Mouse (Mus musculus): ENCODE measurements at regions not wholly inside any gene's neighbourhood (a gene's known extent, or its start where the extent isn't known, plus 50 kb on each side); places are given as distances from the start of the nearest gene placed in this dataset.

DNA sequence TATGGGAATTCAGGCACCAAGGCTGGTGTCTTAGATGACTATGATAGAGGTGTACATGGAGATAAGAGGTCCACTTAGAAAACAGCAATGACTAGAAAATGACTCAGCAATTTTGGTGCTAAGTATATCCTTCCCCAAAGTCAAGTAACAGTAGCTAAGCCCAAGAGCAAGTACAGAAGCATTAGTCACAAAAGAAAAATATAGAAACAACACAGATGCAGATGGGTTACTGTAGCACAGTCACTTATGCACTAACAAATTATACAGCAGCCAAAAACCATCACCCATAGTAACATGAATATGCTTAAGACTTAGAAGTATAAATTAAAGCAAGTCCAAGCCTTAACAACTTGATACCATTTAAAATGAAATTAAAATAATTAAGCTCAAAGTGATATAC lies 378.5 kb upstream of the Meis2 start:
- H3K27ac ChIP-seq (replicated peaks; ENCODE audit: low read depth, low read length), result no peak overlapping the region
- no peaks in the 10 kb centered on the region for H3K36me3 ChIP-seq (ENCODE audit: control insufficient read depth, insufficient read depth, low read length)
- no peak for DNase-seq (ENCODE audit: low spot score)
- H3K9me3 ChIP-seq (ENCODE audit: control insufficient read depth, low read length), result no peaks in the 10 kb centered on the region
- H3K4me3 ChIP-seq (replicated peaks; ENCODE audit: low read length), result no peak overlapping the region
- H3K4me1 ChIP-seq (ENCODE audit: control insufficient read depth, insufficient read depth, low read length), result no peaks in the 10 kb centered on the region
- ATAC-seq (ENCODE audit: low FRiP score, low read depth), result no peak
- H3K27me3 ChIP-seq (ENCODE audit: control insufficient read depth, insufficient read depth, low read length), result no peaks in the 10 kb centered on the region
- TF ChIP-seq POLR2A (IDR thresholded peaks at IDR 0.05; ENCODE audit: borderline replicate concordance, extremely low read depth, insufficient read depth, insufficient read length), result no peak
- no peak overlapping the region for H3K4me2 ChIP-seq (replicated peaks; ENCODE audit: low read depth, low read length, severe bottlenecking)
- H3K9ac ChIP-seq (ENCODE audit: low read depth, low read length, severe bottlenecking), result no peak overlapping the region

DNA sequence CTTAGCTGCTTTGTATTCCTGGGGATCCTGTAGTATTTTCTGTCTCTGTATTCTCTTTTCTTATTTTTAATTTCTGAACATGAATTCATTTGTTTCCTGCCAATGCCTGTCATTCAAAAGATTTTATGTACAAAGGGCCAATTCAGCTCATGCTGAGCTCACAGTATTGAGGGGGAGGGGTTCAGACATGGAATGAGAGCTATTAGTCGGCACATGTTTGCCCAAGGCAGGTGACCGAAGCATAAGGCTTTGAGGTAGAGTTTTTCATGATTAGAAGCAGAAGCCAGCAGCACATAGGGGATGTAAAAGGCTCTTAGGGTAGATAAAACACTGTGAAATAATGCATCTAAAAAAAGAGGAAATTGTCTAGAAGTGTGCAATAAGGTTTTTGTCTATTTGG lies 374.6 kb upstream of the Meis2 start:
- TF ChIP-seq POLR2A (IDR thresholded peaks at IDR 0.05; ENCODE audit: borderline replicate concordance, extremely low read depth, insufficient read depth, insufficient read length), result no peak
- no peaks in the 10 kb centered on the region for H3K4me1 ChIP-seq (ENCODE audit: control insufficient read depth, insufficient read depth, low read length)
- no peaks in the 10 kb centered on the region for H3K27me3 ChIP-seq (ENCODE audit: control insufficient read depth, insufficient read depth, low read length)
- no peak overlapping the region for H3K27ac ChIP-seq (replicated peaks; ENCODE audit: low read depth, low read length)
- WGBS, result 15% methylated on average over 2 of the region's 2 CpGs
- DNase-seq (ENCODE audit: low spot score), result no peak
- no peaks in the 10 kb centered on the region for H3K9me3 ChIP-seq (ENCODE audit: control insufficient read depth, low read length)
- no peak overlapping the region for H3K4me2 ChIP-seq (replicated peaks; ENCODE audit: low read depth, low read length, severe bottlenecking)
- no peak overlapping the region for H3K9ac ChIP-seq (ENCODE audit: low read depth, low read length, severe bottlenecking)
- no peaks in the 10 kb centered on the region for H3K36me3 ChIP-seq (ENCODE audit: control insufficient read depth, insufficient read depth, low read length)
- no peak for ATAC-seq (ENCODE audit: low FRiP score, low read depth)
- no peak overlapping the region for H3K4me3 ChIP-seq (replicated peaks; ENCODE audit: low read length)

DNA sequence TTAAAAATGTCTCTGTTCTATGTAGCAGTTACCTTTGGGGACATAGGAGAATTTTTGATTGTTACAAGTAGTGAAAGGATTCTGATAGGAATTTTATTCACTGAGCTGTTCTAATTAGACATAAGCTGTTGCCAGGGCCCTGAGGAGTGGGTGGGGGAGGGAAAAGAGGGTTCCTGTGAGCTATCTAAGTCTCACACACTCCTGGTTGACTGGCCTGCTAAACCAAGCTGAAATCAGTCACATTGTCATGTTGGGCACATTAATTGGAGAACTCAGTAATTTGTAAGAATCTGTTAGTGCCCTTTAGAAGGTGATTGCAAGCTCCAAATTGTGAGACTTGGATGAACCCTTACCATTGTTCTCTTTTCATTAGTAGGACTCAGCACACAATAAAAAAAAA lies 367.8 kb upstream of the Meis2 start:
- TF ChIP-seq POLR2A (IDR thresholded peaks at IDR 0.05; ENCODE audit: borderline replicate concordance, extremely low read depth, insufficient read depth, insufficient read length), result no peak
- DNase-seq (ENCODE audit: low spot score) (no peak), ATAC-seq (ENCODE audit: low FRiP score, low read depth) (no peak)
- H3K27me3 ChIP-seq (ENCODE audit: control insufficient read depth, insufficient read depth, low read length), result no peaks in the 10 kb centered on the region
- H3K36me3 ChIP-seq (ENCODE audit: control insufficient read depth, insufficient read depth, low read length), result no peaks in the 10 kb centered on the region
- no peaks in the 10 kb centered on the region for H3K9me3 ChIP-seq (ENCODE audit: control insufficient read depth, low read length)
- H3K4me2 ChIP-seq (replicated peaks; ENCODE audit: low read depth, low read length, severe bottlenecking), result no peak overlapping the region
- no peaks in the 10 kb centered on the region for H3K4me1 ChIP-seq (ENCODE audit: control insufficient read depth, insufficient read depth, low read length)
- no peak overlapping the region for H3K9ac ChIP-seq (ENCODE audit: low read depth, low read length, severe bottlenecking)
- H3K27ac ChIP-seq (replicated peaks; ENCODE audit: low read depth, low read length), result no peak overlapping the region
- no peak overlapping the region for H3K4me3 ChIP-seq (replicated peaks; ENCODE audit: low read length)

DNA sequence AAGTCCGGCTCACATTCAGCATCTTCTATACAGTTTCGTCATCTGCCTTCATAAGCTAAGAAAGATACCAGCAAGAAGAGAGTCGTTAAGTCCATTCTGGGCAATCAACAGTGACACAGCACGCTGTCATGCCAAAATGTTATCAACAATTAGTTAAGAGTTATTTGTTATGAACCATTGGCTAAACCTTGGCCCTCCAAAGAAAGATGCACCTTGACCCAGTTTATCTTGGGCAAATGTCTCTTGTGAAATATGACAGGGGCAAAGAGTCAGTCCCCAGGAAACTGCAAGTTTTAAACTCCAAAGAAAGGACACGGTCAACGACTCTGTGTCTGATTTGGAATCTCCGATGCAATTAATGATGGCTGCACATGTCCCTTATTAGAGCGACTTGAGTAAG lies 358.5 kb upstream of the Meis2 start:
- WGBS, result 79% methylated on average over 8 of the region's 8 CpGs
- no peak overlapping the region for H3K27ac ChIP-seq (replicated peaks; ENCODE audit: low read depth, low read length)
- ATAC-seq (ENCODE audit: low FRiP score, low read depth), result no peak
- no peak for DNase-seq (ENCODE audit: low spot score)
- no peaks in the 10 kb centered on the region for H3K9me3 ChIP-seq (ENCODE audit: control insufficient read depth, low read length)
- no peaks in the 10 kb centered on the region for H3K27me3 ChIP-seq (ENCODE audit: control insufficient read depth, insufficient read depth, low read length)
- no peak overlapping the region for H3K9ac ChIP-seq (ENCODE audit: low read depth, low read length, severe bottlenecking)
- H3K4me3 ChIP-seq (replicated peaks; ENCODE audit: low read length), result no peak overlapping the region
- TF ChIP-seq POLR2A (IDR thresholded peaks at IDR 0.05; ENCODE audit: borderline replicate concordance, extremely low read depth, insufficient read depth, insufficient read length), result no peak
- no peaks in the 10 kb centered on the region for H3K36me3 ChIP-seq (ENCODE audit: control insufficient read depth, insufficient read depth, low read length)
- H3K4me2 ChIP-seq (replicated peaks; ENCODE audit: low read depth, low read length, severe bottlenecking), result no peak overlapping the region
- H3K4me1 ChIP-seq (ENCODE audit: control insufficient read depth, insufficient read depth, low read length), result no peaks in the 10 kb centered on the region

DNA sequence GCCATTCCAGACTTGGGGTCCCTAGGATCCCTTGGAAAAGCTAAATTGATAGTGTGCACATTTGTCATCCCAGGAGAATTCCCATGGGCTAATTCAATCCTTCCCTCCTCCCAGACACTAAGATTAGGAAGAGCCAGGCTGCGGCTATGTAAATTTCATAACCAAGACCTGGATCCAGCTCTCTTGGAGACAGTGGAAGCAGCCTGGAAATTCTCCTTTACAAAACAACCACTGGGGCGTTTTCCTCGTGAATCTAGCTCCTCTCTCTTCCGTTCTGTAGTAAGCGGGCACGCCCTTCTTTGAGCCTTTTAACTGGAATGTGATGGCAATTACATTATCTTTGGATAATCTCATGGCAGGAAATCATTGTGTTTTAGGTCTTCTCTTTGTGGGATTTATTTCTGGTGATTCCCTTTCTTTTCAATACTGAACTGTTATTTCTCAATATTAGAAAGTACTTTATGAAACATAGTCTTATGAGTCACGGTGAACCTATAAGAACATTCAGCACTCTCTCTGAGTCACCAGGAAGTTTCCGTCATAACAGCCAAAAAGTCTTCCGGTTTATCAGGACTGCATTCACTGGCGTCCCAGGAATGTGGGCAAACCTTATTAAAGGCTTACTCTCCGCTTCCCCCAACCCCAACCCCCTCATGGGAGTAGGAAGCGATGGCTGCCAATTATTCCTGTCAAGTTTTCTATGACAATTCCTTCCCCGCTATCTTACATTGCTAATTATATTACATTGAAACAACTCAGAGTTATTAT lies 352.0 kb upstream of the Meis2 start:
- Histone ChIP-seq H3K4me2 (replicated peaks; ENCODE audit: low read depth, low read length, severe bottlenecking) (no peak overlapping the region), H3K27me3 (ENCODE audit: control insufficient read depth, insufficient read depth, low read length) (no peaks in the 10 kb centered on the region), H3K9me3 (ENCODE audit: control insufficient read depth, low read length) (no peaks in the 10 kb centered on the region), H3K4me3 (replicated peaks; ENCODE audit: low read length) (no peak overlapping the region), H3K4me1 (ENCODE audit: control insufficient read depth, insufficient read depth, low read length) (no peaks in the 10 kb centered on the region), H3K36me3 (ENCODE audit: control insufficient read depth, insufficient read depth, low read length) (no peaks in the 10 kb centered on the region), H3K27ac (replicated peaks; ENCODE audit: low read depth, low read length) (no peak overlapping the region), H3K9ac (ENCODE audit: low read depth, low read length, severe bottlenecking) (no peak overlapping the region)
- no peak for TF ChIP-seq POLR2A (IDR thresholded peaks at IDR 0.05; ENCODE audit: borderline replicate concordance, extremely low read depth, insufficient read depth, insufficient read length)
- WGBS, result 76% methylated on average over 13 of the region's 13 CpGs
- DNase-seq (ENCODE audit: low spot score) (no peak), ATAC-seq (ENCODE audit: low FRiP score, low read depth) (no peak)

DNA sequence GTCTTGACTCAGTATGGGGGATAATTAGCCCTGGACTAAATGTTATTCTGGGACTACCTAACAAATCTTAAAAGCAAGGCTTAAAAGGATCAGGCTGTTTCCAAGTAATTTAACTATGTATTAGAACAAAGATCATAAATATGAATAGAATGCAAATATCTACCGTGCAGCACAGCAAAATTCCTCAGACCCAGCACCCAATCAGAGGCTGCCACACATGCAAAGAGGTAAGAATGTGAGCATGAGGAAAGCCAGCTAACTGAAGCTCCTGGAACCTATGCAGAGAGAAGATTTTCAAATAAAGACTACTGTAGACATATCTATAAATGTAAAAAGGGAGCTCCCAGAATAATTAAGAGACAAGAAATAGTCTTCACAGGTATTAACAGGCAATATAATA lies 350.1 kb upstream of the Meis2 start:
- 64% methylated on average over 1 of the region's 1 CpGs for WGBS
- Histone ChIP-seq H3K9ac (ENCODE audit: low read depth, low read length, severe bottlenecking) (no peak overlapping the region), H3K4me1 (ENCODE audit: control insufficient read depth, insufficient read depth, low read length) (no peaks in the 10 kb centered on the region), H3K36me3 (ENCODE audit: control insufficient read depth, insufficient read depth, low read length) (no peaks in the 10 kb centered on the region), H3K9me3 (ENCODE audit: control insufficient read depth, low read length) (no peaks in the 10 kb centered on the region), H3K27me3 (ENCODE audit: control insufficient read depth, insufficient read depth, low read length) (no peaks in the 10 kb centered on the region), H3K4me3 (replicated peaks; ENCODE audit: low read length) (no peak overlapping the region), H3K4me2 (replicated peaks; ENCODE audit: low read depth, low read length, severe bottlenecking) (no peak overlapping the region), H3K27ac (replicated peaks; ENCODE audit: low read depth, low read length) (no peak overlapping the region)
- TF ChIP-seq POLR2A (IDR thresholded peaks at IDR 0.05; ENCODE audit: borderline replicate concordance, extremely low read depth, insufficient read depth, insufficient read length), result no peak
- no peak for ATAC-seq (ENCODE audit: low FRiP score, low read depth)
- no peak for DNase-seq (ENCODE audit: low spot score)
